Mouse (Mus musculus) heart, adult 2 months (tissue): Measurements from ENCODE around the gene Gm20708.

ENCODE experiments used
- CTCF ChIP-seq: fragments of 200-600 bp; IDR thresholded peaks from 2 replicates; pipeline ENCODE4 v1.8.1; 2022; ENCODE audit warnings: antibody characterized with exemption, mild to moderate bottlenecking, moderate library complexity
- POLR2A ChIP-seq: fragments of 200-500 bp; IDR thresholded peaks from 2 replicates; pipeline ENCODE4 v1.6.1; 2011; ENCODE audit warnings: mild to moderate bottlenecking, low read depth, low read length, control low read depth; ENCODE audit not compliant: insufficient read depth

DNA sequence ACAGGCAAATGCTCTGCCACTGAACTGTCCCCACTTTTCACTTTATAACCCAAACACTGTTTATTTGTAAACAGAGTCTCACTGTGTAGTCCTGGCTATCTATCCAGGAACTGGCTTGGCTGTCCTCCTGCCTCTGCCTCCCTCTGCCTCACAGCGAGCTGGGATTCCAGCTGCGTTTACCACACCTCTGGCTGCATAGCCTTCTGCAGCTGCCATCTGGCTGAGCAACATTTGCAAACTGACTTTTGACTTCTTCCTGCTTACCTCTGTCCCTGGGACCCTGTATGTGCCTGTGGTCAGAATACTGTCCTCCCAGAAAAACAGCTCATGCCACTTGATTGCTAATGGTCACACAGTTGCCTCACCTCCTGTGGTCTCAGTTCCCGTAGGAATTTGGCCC lies 17.9 kb downstream of the Gm20708 start:
- no peak for TF ChIP-seq POLR2A
- TF ChIP-seq CTCF: no peak
